Mouse (Mus musculus): ENCODE measurements at regions not wholly inside any gene's neighbourhood (a gene's known extent, or its start where the extent isn't known, plus 50 kb on each side); places are given as distances from the start of the nearest gene placed in this dataset.

GRCm38 (mm10) chr8:126708956-126709355 lies 115.2 kb upstream of the Irf2bp2 start:
- DNase-seq (no peak), ATAC-seq (ENCODE audit: insufficient read depth) (no peak)
- Histone ChIP-seq H3K36me3 (ENCODE audit: insufficient read depth) (no peaks in the 10 kb centered on the region), H3K9ac (no peak overlapping the region), H3K27ac (ENCODE audit: low read depth) (no peak overlapping the region), H3K27me3 (ENCODE audit: insufficient read depth, low read length) (no peaks in the 10 kb centered on the region), H3K4me2 (no peak overlapping the region), H3K4me1 (ENCODE audit: insufficient read depth) (no peaks in the 10 kb centered on the region), H3K9me3 (ENCODE audit: low read depth, low read length) (no peaks in the 10 kb centered on the region), H3K4me3 (ENCODE audit: low read depth, low read length) (no peak overlapping the region)
- no peak for TF ChIP-seq CTCF (IDR thresholded peaks at IDR 0.05; ENCODE audit: low read depth)
- 65% methylated on average over 2 of the region's 2 CpGs for WGBS

- H3K36me3 ChIP-seq (ENCODE audit: insufficient read depth) = no peaks in the 10 kb centered on the region
- DNase-seq = peak; percentile 76
- ATAC-seq (ENCODE audit: insufficient read depth) = no peak
- H3K27ac ChIP-seq (ENCODE audit: low read depth) = peak overlapping the region; percentile 76
- H3K27me3 ChIP-seq (ENCODE audit: insufficient read depth, low read length) = no peaks in the 10 kb centered on the region
- H3K9me3 ChIP-seq (ENCODE audit: low read depth, low read length) = no peaks in the 10 kb centered on the region
- H3K4me3 ChIP-seq (ENCODE audit: low read depth, low read length) = no peak overlapping the region
- WGBS = 50% methylated on average over 6 of the region's 6 CpGs
- H3K4me1 ChIP-seq (ENCODE audit: insufficient read depth) = no peaks in the 10 kb centered on the region
- H3K4me2 ChIP-seq = no peak overlapping the region
- no peak overlapping the region for H3K9ac ChIP-seq
- TF ChIP-seq CTCF (IDR thresholded peaks at IDR 0.05; ENCODE audit: low read depth) = no peak
Measured at GRCm38 (mm10) chr8:126707300-126707902, 113.6 kb upstream of the Irf2bp2 start.

- Histone ChIP-seq H3K4me1 (ENCODE audit: insufficient read depth) (no peaks in the 10 kb centered on the region), H3K27ac (ENCODE audit: low read depth) (no peak overlapping the region), H3K4me2 (no peak overlapping the region), H3K4me3 (ENCODE audit: low read depth, low read length) (no peak overlapping the region), H3K9ac (no peak overlapping the region), H3K27me3 (ENCODE audit: insufficient read depth, low read length) (no peaks in the 10 kb centered on the region), H3K9me3 (ENCODE audit: low read depth, low read length) (no peaks in the 10 kb centered on the region), H3K36me3 (ENCODE audit: insufficient read depth) (no peaks in the 10 kb centered on the region)
- no peak for ATAC-seq (ENCODE audit: insufficient read depth)
- DNase-seq = no peak
- no peak for TF ChIP-seq CTCF (IDR thresholded peaks at IDR 0.05; ENCODE audit: low read depth)
- 74% methylated on average over 8 of the region's 8 CpGs for WGBS
Measured at GRCm38 (mm10) chr8:126706247-126706646, 112.5 kb upstream of the Irf2bp2 start.

- no peak overlapping the region for H3K4me2 ChIP-seq
- H3K9me3 ChIP-seq (ENCODE audit: low read depth, low read length) = no peaks in the 10 kb centered on the region
- no peak overlapping the region for H3K4me3 ChIP-seq (ENCODE audit: low read depth, low read length)
- no peak for TF ChIP-seq CTCF (IDR thresholded peaks at IDR 0.05; ENCODE audit: low read depth)
- ATAC-seq (ENCODE audit: insufficient read depth) = no peak
- 86% methylated on average over 2 of the region's 2 CpGs for WGBS
- no peaks in the 10 kb centered on the region for H3K27me3 ChIP-seq (ENCODE audit: insufficient read depth, low read length)
- no peaks in the 10 kb centered on the region for H3K4me1 ChIP-seq (ENCODE audit: insufficient read depth)
- H3K27ac ChIP-seq (ENCODE audit: low read depth) = no peak overlapping the region
- no peaks in the 10 kb centered on the region for H3K36me3 ChIP-seq (ENCODE audit: insufficient read depth)
- no peak for DNase-seq
- H3K9ac ChIP-seq = no peak overlapping the region
Measured at GRCm38 (mm10) chr8:126705391-126705790, 111.6 kb upstream of the Irf2bp2 start.

DNA sequence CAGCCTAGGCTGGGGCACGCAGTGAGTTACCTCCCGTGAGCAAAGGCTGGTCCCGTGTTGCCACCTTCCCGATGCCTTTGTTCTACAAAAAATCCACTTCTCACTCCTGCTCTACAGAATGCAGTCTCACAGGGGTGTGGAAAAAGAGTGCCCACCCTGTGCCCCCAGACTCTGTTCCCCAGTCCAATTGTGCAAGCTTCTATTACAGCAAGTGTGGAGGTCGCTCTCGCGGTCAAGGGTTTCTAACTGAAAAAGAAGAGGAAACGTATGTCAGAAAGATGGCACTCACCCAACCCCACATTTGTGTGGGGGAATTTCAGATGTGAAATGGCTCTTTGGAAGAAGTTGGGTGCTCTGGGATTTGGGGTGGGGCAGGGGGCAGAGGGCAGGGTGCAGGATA lies 110.9 kb upstream of the Irf2bp2 start:
- Histone ChIP-seq H3K27me3 (ENCODE audit: insufficient read depth, low read length) (no peaks in the 10 kb centered on the region), H3K4me3 (ENCODE audit: low read depth, low read length) (no peak overlapping the region), H3K4me2 (no peak overlapping the region), H3K4me1 (ENCODE audit: insufficient read depth) (peaks cover 1% of the 10 kb centered on the region), H3K9me3 (ENCODE audit: low read depth, low read length) (no peaks in the 10 kb centered on the region), H3K9ac (no peak overlapping the region), H3K27ac (ENCODE audit: low read depth) (no peak overlapping the region), H3K36me3 (ENCODE audit: insufficient read depth) (no peaks in the 10 kb centered on the region)
- ATAC-seq (ENCODE audit: insufficient read depth) = no peak
- DNase-seq = no peak
- WGBS = 77% methylated on average over 8 of the region's 8 CpGs
- no peak for TF ChIP-seq CTCF (IDR thresholded peaks at IDR 0.05; ENCODE audit: low read depth)

GRCm38 (mm10) chr8:126703546-126703945 lies 109.8 kb upstream of the Irf2bp2 start:
- no peak overlapping the region for H3K27ac ChIP-seq (ENCODE audit: low read depth)
- TF ChIP-seq CTCF (IDR thresholded peaks at IDR 0.05; ENCODE audit: low read depth) = no peak
- no peak overlapping the region for H3K9ac ChIP-seq
- peaks cover 12% of the 10 kb centered on the region for H3K4me1 ChIP-seq (ENCODE audit: insufficient read depth)
- no peak overlapping the region for H3K4me2 ChIP-seq
- H3K27me3 ChIP-seq (ENCODE audit: insufficient read depth, low read length) = no peaks in the 10 kb centered on the region
- DNase-seq (no peak), ATAC-seq (ENCODE audit: insufficient read depth) (no peak)
- 68% methylated on average over 5 of the region's 5 CpGs for WGBS
- no peaks in the 10 kb centered on the region for H3K36me3 ChIP-seq (ENCODE audit: insufficient read depth)
- H3K4me3 ChIP-seq (ENCODE audit: low read depth, low read length) = no peak overlapping the region
- no peaks in the 10 kb centered on the region for H3K9me3 ChIP-seq (ENCODE audit: low read depth, low read length)

DNA sequence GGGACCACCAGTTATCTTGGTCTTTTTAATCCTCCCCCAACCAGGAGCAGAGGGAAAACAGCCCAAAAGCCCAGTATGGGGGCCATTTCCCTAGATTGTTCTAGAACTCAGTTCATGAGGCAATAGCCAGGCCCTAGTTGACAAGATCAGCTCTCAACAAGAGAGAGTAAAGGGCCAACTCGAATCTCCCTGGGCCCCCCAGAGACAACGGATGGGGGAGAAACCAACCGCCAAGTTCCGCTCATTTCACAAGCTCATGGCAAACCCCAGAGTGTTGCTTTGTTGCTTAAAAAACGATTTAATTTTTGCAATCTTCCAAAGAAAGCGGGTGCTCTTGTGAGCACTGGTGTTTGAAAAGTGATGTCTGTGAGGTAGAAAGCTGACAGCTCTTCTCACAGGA lies 108.5 kb upstream of the Irf2bp2 start:
- no peak for DNase-seq
- Histone ChIP-seq H3K27me3 (ENCODE audit: insufficient read depth, low read length) (no peaks in the 10 kb centered on the region), H3K9me3 (ENCODE audit: low read depth, low read length) (no peaks in the 10 kb centered on the region), H3K4me2 (no peak overlapping the region), H3K36me3 (ENCODE audit: insufficient read depth) (no peaks in the 10 kb centered on the region), H3K4me1 (ENCODE audit: insufficient read depth) (peaks cover 16% of the 10 kb centered on the region), H3K4me3 (ENCODE audit: low read depth, low read length) (no peak overlapping the region), H3K9ac (no peak overlapping the region), H3K27ac (ENCODE audit: low read depth) (no peak overlapping the region)
- WGBS = 83% methylated on average over 6 of the region's 6 CpGs
- no peak for TF ChIP-seq CTCF (IDR thresholded peaks at IDR 0.05; ENCODE audit: low read depth)
- ATAC-seq (ENCODE audit: insufficient read depth) = no peak
